Mouse (Mus musculus): Measurements from ENCODE around the gene Thy1. TPM values are rescaled to one million over a fixed set of nuclear protein-coding genes. Genes with fewer than 3 reads are reported as not detected.

Gene Thy1
- polyA plus RNA-seq, 1 experiment: 767 TPM

GRCm38 (mm10) chr9:44012164-44012563 is 31.0 kb upstream of the Thy1 start:
- no peak overlapping the region for H3K4me3 ChIP-seq (ENCODE audit: insufficient read depth, low read depth, low read length)
- no peak overlapping the region for H3K27ac ChIP-seq (ENCODE audit: insufficient read depth, low read depth, low read length)
- no peak for TF ChIP-seq POLR2A (IDR thresholded peaks at IDR 0.05; ENCODE audit: insufficient read depth, low read depth, low read length)
- H3K4me1 ChIP-seq (ENCODE audit: control insufficient read depth, insufficient read depth, low read length): peaks cover 11% of the 10 kb centered on the region
- 88% methylated on average over 6 of the region's 6 CpGs for WGBS

GRCm38 (mm10) chr9:44012761-44013301 is 30.4 kb upstream of the Thy1 start:
- Histone ChIP-seq H3K4me1 (ENCODE audit: control insufficient read depth, insufficient read depth, low read length) (peaks cover 11% of the 10 kb centered on the region), H3K4me3 (ENCODE audit: insufficient read depth, low read depth, low read length) (no peak overlapping the region), H3K27ac (ENCODE audit: insufficient read depth, low read depth, low read length) (no peak overlapping the region)
- TF ChIP-seq CTCF (IDR thresholded peaks at IDR 0.05; ENCODE audit: insufficient read depth, low read depth, low read length) (no peak), POLR2A (IDR thresholded peaks at IDR 0.05; ENCODE audit: insufficient read depth, low read depth, low read length) (no peak)
- 29% methylated on average over 8 of the region's 8 CpGs for WGBS

- H3K27ac ChIP-seq (ENCODE audit: insufficient read depth, low read depth, low read length): no peak overlapping the region
- no peak for TF ChIP-seq CTCF (IDR thresholded peaks at IDR 0.05; ENCODE audit: insufficient read depth, low read depth, low read length)
- no peak for TF ChIP-seq POLR2A (IDR thresholded peaks at IDR 0.05; ENCODE audit: insufficient read depth, low read depth, low read length)
- peaks cover 8% of the 10 kb centered on the region for H3K4me1 ChIP-seq (ENCODE audit: control insufficient read depth, insufficient read depth, low read length)
- H3K4me3 ChIP-seq (ENCODE audit: insufficient read depth, low read depth, low read length): no peak overlapping the region
- 87% methylated on average over 6 of the region's 6 CpGs for WGBS
These were observed 29.4 kb upstream of the Thy1 start for GRCm38 (mm10) chr9:44013781-44014180.

- no peak overlapping the region for H3K27ac ChIP-seq (ENCODE audit: insufficient read depth, low read depth, low read length)
- WGBS: 80% methylated on average over 5 of the region's 5 CpGs
- no peak overlapping the region for H3K4me3 ChIP-seq (ENCODE audit: insufficient read depth, low read depth, low read length)
- TF ChIP-seq CTCF (IDR thresholded peaks at IDR 0.05; ENCODE audit: insufficient read depth, low read depth, low read length) (no peak), POLR2A (IDR thresholded peaks at IDR 0.05; ENCODE audit: insufficient read depth, low read depth, low read length) (no peak)
- peaks cover 8% of the 10 kb centered on the region for H3K4me1 ChIP-seq (ENCODE audit: control insufficient read depth, insufficient read depth, low read length)
These were observed 26.9 kb upstream of the Thy1 start for GRCm38 (mm10) chr9:44016304-44016703.

- TF ChIP-seq POLR2A (IDR thresholded peaks at IDR 0.05; ENCODE audit: insufficient read depth, low read depth, low read length): no peak
- TF ChIP-seq CTCF (IDR thresholded peaks at IDR 0.05; ENCODE audit: insufficient read depth, low read depth, low read length): no peak
- peaks cover 6% of the 10 kb centered on the region; the same call in 1 of the 2 replicates for H3K4me1 ChIP-seq (ENCODE audit: control insufficient read depth, insufficient read depth, low read length)
- 89% methylated on average over 5 of the region's 5 CpGs for WGBS
These were observed 25.3 kb upstream of the Thy1 start for GRCm38 (mm10) chr9:44017846-44018245.

GRCm38 (mm10) chr9:44020001-44020400 is 23.2 kb upstream of the Thy1 start:
- no peak for TF ChIP-seq CTCF (IDR thresholded peaks at IDR 0.05; ENCODE audit: insufficient read depth, low read depth, low read length)
- no peak for TF ChIP-seq POLR2A (IDR thresholded peaks at IDR 0.05; ENCODE audit: insufficient read depth, low read depth, low read length)
- Histone ChIP-seq H3K27ac (ENCODE audit: insufficient read depth, low read depth, low read length) (no peak overlapping the region), H3K4me1 (ENCODE audit: control insufficient read depth, insufficient read depth, low read length) (no peaks in the 10 kb centered on the region), H3K4me3 (ENCODE audit: insufficient read depth, low read depth, low read length) (no peak overlapping the region)
- WGBS: 85% methylated on average over 7 of the region's 7 CpGs

More at GRCm38 (mm10) chr9:44017846-44018245, 25.3 kb upstream of the Thy1 start:
- Histone ChIP-seq H3K27ac (ENCODE audit: insufficient read depth, low read depth, low read length) (no peak overlapping the region), H3K4me3 (ENCODE audit: insufficient read depth, low read depth, low read length) (no peak overlapping the region)

GRCm38 (mm10) chr9:44022100-44022847 is 20.9 kb upstream of the Thy1 start:
- no peak overlapping the region for H3K4me3 ChIP-seq (ENCODE audit: insufficient read depth, low read depth, low read length)
- no peaks in the 10 kb centered on the region for H3K4me1 ChIP-seq (ENCODE audit: control insufficient read depth, insufficient read depth, low read length)
- TF ChIP-seq CTCF (IDR thresholded peaks at IDR 0.05; ENCODE audit: insufficient read depth, low read depth, low read length) (no peak), POLR2A (IDR thresholded peaks at IDR 0.05; ENCODE audit: insufficient read depth, low read depth, low read length) (no peak)
- 81% methylated on average over 8 of the region's 8 CpGs for WGBS
- no peak overlapping the region for H3K27ac ChIP-seq (ENCODE audit: insufficient read depth, low read depth, low read length)

- Histone ChIP-seq H3K4me1 (ENCODE audit: control insufficient read depth, insufficient read depth, low read length) (no peaks in the 10 kb centered on the region), H3K27ac (ENCODE audit: insufficient read depth, low read depth, low read length) (no peak overlapping the region), H3K4me3 (ENCODE audit: insufficient read depth, low read depth, low read length) (no peak overlapping the region)
- TF ChIP-seq CTCF (IDR thresholded peaks at IDR 0.05; ENCODE audit: insufficient read depth, low read depth, low read length) (no peak), POLR2A (IDR thresholded peaks at IDR 0.05; ENCODE audit: insufficient read depth, low read depth, low read length) (no peak)
- WGBS: 64% methylated on average over 3 of the region's 3 CpGs
These were observed 19.1 kb upstream of the Thy1 start for GRCm38 (mm10) chr9:44024096-44024495.

- TF ChIP-seq CTCF (IDR thresholded peaks at IDR 0.05; ENCODE audit: insufficient read depth, low read depth, low read length) (no peak), POLR2A (IDR thresholded peaks at IDR 0.05; ENCODE audit: insufficient read depth, low read depth, low read length) (no peak)
- H3K4me1 ChIP-seq (ENCODE audit: control insufficient read depth, insufficient read depth, low read length): no peaks in the 10 kb centered on the region
- H3K27ac ChIP-seq (ENCODE audit: insufficient read depth, low read depth, low read length): no peak overlapping the region
- WGBS: 67% methylated on average over 5 of the region's 5 CpGs
- H3K4me3 ChIP-seq (ENCODE audit: insufficient read depth, low read depth, low read length): no peak overlapping the region
These were observed 13.5 kb upstream of the Thy1 start for GRCm38 (mm10) chr9:44029580-44030236.

Data from olfactory bulb, adult 2 months (tissue).